Mouse (Mus musculus) liver, embryonic 14.5 days (tissue): ENCODE data around the gene Ing4. TPM values are rescaled to one million over a fixed set of nuclear protein-coding genes. Genes with fewer than 3 reads are reported as not detected.
A peak's percentile ranks its signal among the peaks of the same experiment; 100 is the strongest.

Experiments used
- ATAC-seq: fragments of 200-750 bp; cut with Nextera tagmentation; 2 replicates; pipeline ENCODE4 v1.8.0; 2017; ENCODE audit warnings: moderate number of reproducible peaks, mild to moderate bottlenecking, moderate library complexity; ENCODE audit not compliant: insufficient read depth
- DNase-seq, 3 experiments: peaks; one replicate each; pipeline ENCODE4 v3.0.0-alpha.2; 2012 to 2013; ENCODE audit warnings: low read depth in 3 of 3, low spot score in 3 of 3
- H3K27ac ChIP-seq: fragments of 300-500 bp; sonication (generic); 2 replicates; pipeline ENCODE4 v1.5.1; 2014; ENCODE audit warnings: moderate library complexity, mild to moderate bottlenecking, control low read depth, inconsistent platforms
- H3K27me3 ChIP-seq: fragments of 300-500 bp; sonication (generic); 2 replicates; pipeline ENCODE4 v1.6.1; 2014; ENCODE audit warnings: mild to moderate bottlenecking, low read length, moderate library complexity; ENCODE audit not compliant: control insufficient read depth, insufficient read depth
- H3K36me3 ChIP-seq: fragments of 300-500 bp; sonication (generic); replicated peaks from 2 replicates; pipeline ENCODE4 v1.6.1; 2014; ENCODE audit warnings: low read depth; ENCODE audit not compliant: control insufficient read depth, insufficient read depth
- H3K4me1 ChIP-seq, 2 experiments: fragments of 200-500 bp in 1 of 2; fragments of 300-500 bp in 1 of 2; sonication (generic) in 1 of 2; replicated peaks; 2 replicates each; pipeline ENCODE4 v1.6.1; 2012 to 2014; ENCODE audit warnings: antibody characterized with exemption in 1 of 2, inconsistent platforms in 1 of 2, low read length in 1 of 2; ENCODE audit not compliant: control insufficient read depth in 2 of 2, insufficient read depth in 2 of 2
- H3K4me2 ChIP-seq: fragments of 300-500 bp; sonication (generic); 2 replicates; pipeline ENCODE4 v1.6.1; 2014; ENCODE audit warnings: low read depth, mild to moderate bottlenecking, control low read depth, moderate library complexity
- H3K4me3 ChIP-seq, 2 experiments: fragments of 200-500 bp in 1 of 2; fragments of 300-500 bp in 1 of 2; sonication (generic) in 1 of 2; 2 replicates each; pipeline ENCODE4 v1.5.1; 2012 to 2014; ENCODE audit warnings: low read depth in 2 of 2, low read length in 2 of 2, mild to moderate bottlenecking in 2 of 2, control low read depth in 1 of 2, inconsistent platforms in 1 of 2, moderate library complexity in 1 of 2; ENCODE audit not compliant: insufficient read depth in 1 of 2
- H3K9ac ChIP-seq: fragments of 300-500 bp; sonication (generic); replicated peaks from 2 replicates; pipeline ENCODE4 v1.6.1; 2014; ENCODE audit warnings: mild to moderate bottlenecking, control low read depth, moderate library complexity
- H3K9me3 ChIP-seq: fragments of 300-500 bp; sonication (generic); 2 replicates; pipeline ENCODE4 v1.6.1; 2016; ENCODE audit warnings: low read length, mixed read lengths; ENCODE audit not compliant: control insufficient read depth
- CTCF ChIP-seq: IDR thresholded peaks from 2 replicates; pipeline ENCODE4 v1.5.1; 2016; ENCODE audit warnings: antibody characterized with exemption, low read depth, control low read depth
- EP300 ChIP-seq: IDR thresholded peaks from 2 replicates; pipeline ENCODE4 v1.6.1; 2016; ENCODE audit warnings: antibody characterized with exemption, low read depth
- WGBS: fragments of 180-500 bp; shearing (Covaris S2); extraction: QIAGEN DNeasy Blood & Tissue Kit; methylation state at CpG from one replicate; pipeline ENCODE4 v1.1.7; 2014; ENCODE audit not compliant: insufficient replicate concordance; 5-methylcytosine and 5-hydroxymethylcytosine counted together
- microRNA-seq: library from miRNA; unstranded; fragments of <30 nt; microRNA quantifications from one replicate; pipeline ENCODE4, GENCODE M21; 2016
- polyA plus RNA-seq, 2 experiments: library from polyadenylated mRNA; depleted of rRNA in 1 of 2; stranded (reverse) in 1 of 2; unstranded in 1 of 2; fragments of >200 nt; fragmentation: Nextera tagmentation in 1 of 2; extraction: Ambion mirVana in 1 of 2; gene quantifications; 2 replicates each; pipeline versions ENCODE4 v1.2.1 to v1.2.3; 2012 to 2014

Gene Ing4
- polyA plus RNA-seq, 2 experiments: 17.2 to 17.9 TPM

DNA sequence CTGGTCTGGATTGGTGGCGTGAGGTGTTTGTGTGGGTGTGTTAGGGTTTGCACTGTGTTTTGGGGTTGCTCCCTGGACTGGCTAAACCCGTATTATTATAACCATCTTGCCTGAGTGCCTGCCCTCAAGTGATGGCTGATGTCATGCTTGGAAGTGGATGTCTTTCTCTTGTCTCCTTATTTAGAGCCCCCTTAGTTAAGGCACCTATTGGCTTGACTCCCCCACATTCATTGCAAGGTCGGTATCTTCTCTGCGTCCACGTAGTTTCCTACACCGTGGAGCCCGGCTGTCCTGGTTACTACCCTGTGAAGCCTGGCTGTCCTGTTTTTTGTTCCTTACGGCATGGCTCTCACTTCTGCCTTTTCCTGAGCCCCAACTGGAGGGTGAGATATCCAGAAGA lies 58.4 kb downstream of the Ing4 start:
- 57% methylated on average over 8 of the region's 8 CpGs for WGBS
- Histone ChIP-seq H3K27ac (no peak overlapping the region), H3K9ac (peak overlapping the region; percentile 88), H3K9me3 (no peaks in the 10 kb centered on the region), H3K4me2 (peak overlapping the region; percentile 89), H3K36me3 (peaks cover 44% of the 10 kb centered on the region), H3K4me1 (peaks cover 30 to 32% of the 10 kb centered on the region in 2 experiments), H3K27me3 (no peaks in the 10 kb centered on the region), H3K4me3 (peak overlapping the region; percentile 85 to 88)
- DNase-seq: no peak
- ATAC-seq: no peak
- no peak for TF ChIP-seq CTCF
- TF ChIP-seq EP300: no peak

DNA sequence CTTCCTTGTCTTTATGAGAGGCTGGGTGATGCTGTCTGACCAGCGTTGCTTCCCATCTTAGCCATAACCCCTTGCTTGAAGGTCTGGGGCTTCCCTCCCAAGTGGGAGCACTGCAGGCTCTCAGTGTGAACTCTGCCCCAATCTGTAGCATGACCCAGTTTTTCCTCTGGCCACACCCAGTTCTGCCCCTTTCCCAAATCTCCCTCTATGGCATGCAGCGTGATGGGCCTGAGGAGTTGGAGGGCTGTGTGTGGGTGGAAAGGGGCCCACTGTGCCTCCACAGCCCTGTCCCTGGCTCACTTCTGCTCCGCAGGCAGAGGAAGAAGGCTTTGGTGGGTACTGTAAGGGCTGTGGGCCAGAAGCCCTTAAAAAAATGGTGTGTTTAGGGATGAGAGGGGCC lies 59.0 kb downstream of the Ing4 start:
- 61% methylated on average over 3 of the region's 3 CpGs for WGBS
- no peak overlapping the region for H3K27ac ChIP-seq
- no peaks in the 10 kb centered on the region for H3K9me3 ChIP-seq
- peak overlapping the region; percentile 11 for H3K9ac ChIP-seq
- TF ChIP-seq CTCF (no peak), EP300 (no peak)
- ATAC-seq (no peak), DNase-seq (no peak)
- peak overlapping the region in 1 of 2 experiments; percentile 88; a peak in 3 of 4 replicates for H3K4me3 ChIP-seq
- no peaks in the 10 kb centered on the region for H3K27me3 ChIP-seq
- H3K4me1 ChIP-seq: peaks cover 33 to 34% of the 10 kb centered on the region in 2 experiments
- H3K4me2 ChIP-seq: peak overlapping the region; percentile 89
- peaks cover 48% of the 10 kb centered on the region for H3K36me3 ChIP-seq

Small RNA genes lying within 50 kb of the gene (microRNA-seq; reads per million reads assigned to microRNA genes)
- not detected for gene Mir7045

Other genes with a start within 250 kb of the Ing4 start
- 4.1 and 5.0 TPM in 2 replicates for gene Spsb2, start 231.1 kb upstream of the Ing4 start, polyA plus RNA-seq (2012; rRNA removed)
- 4.7 and 5.0 TPM in 2 replicates for gene Spsb2, start 231.1 kb upstream of the Ing4 start, polyA plus RNA-seq (2014; fragmentation: Nextera tagmentation; extraction: Ambion mirVana)
- 266 and 292 TPM in 2 replicates for gene Tpi1, start 225.5 kb upstream of the Ing4 start, polyA plus RNA-seq (2012; rRNA removed)
- gene Tpi1, start 225.5 kb upstream of the Ing4 start, polyA plus RNA-seq (2014; fragmentation: Nextera tagmentation; extraction: Ambion mirVana): 418 and 420 TPM in 2 replicates
- gene Usp5, start 210.3 kb upstream of the Ing4 start, polyA plus RNA-seq (2012; rRNA removed): 24.4 and 27.6 TPM in 2 replicates
- 38.0 and 42.5 TPM in 2 replicates for gene Usp5, start 210.3 kb upstream of the Ing4 start, polyA plus RNA-seq (2014; fragmentation: Nextera tagmentation; extraction: Ambion mirVana)
- gene Cdca3, start 210.2 kb upstream of the Ing4 start, polyA plus RNA-seq (2012; rRNA removed): 147 and 165 TPM in 2 replicates
- gene Cdca3, start 210.2 kb upstream of the Ing4 start, polyA plus RNA-seq (2014; fragmentation: Nextera tagmentation; extraction: Ambion mirVana): 205 and 206 TPM in 2 replicates
- gene Gnb3, start 199.5 kb upstream of the Ing4 start, polyA plus RNA-seq (2012; rRNA removed): 0.03 and 0.06 TPM in 2 replicates
- 0.23 TPM in 1 of 2 replicates, not detected in the other for gene Gnb3, start 199.5 kb upstream of the Ing4 start, polyA plus RNA-seq (2014; fragmentation: Nextera tagmentation; extraction: Ambion mirVana)
- gene P3h3, start 182.0 kb upstream of the Ing4 start, polyA plus RNA-seq (2012; rRNA removed): 3.2 and 3.5 TPM in 2 replicates
- 0.83 and 0.88 TPM in 2 replicates for gene P3h3, start 182.0 kb upstream of the Ing4 start, polyA plus RNA-seq (2014; fragmentation: Nextera tagmentation; extraction: Ambion mirVana)
- gene Gpr162, start 175.8 kb upstream of the Ing4 start, polyA plus RNA-seq (2012; rRNA removed): 0.03 and 0.18 TPM in 2 replicates
- not detected in 2 replicates for gene Gpr162, start 175.8 kb upstream of the Ing4 start, polyA plus RNA-seq (2014; fragmentation: Nextera tagmentation; extraction: Ambion mirVana)
- gene Cd4, start 151.5 kb upstream of the Ing4 start, polyA plus RNA-seq (2012; rRNA removed): 0.07 and 0.10 TPM in 2 replicates
- 0.03 TPM in 1 of 2 replicates, not detected in the other for gene Cd4, start 151.5 kb upstream of the Ing4 start, polyA plus RNA-seq (2014; fragmentation: Nextera tagmentation; extraction: Ambion mirVana)
- gene Lag3, start 128.1 kb upstream of the Ing4 start, polyA plus RNA-seq (2012; rRNA removed): 0.10 and 0.11 TPM in 2 replicates
- gene Lag3, start 128.1 kb upstream of the Ing4 start, polyA plus RNA-seq (2014; fragmentation: Nextera tagmentation; extraction: Ambion mirVana): 0.17 TPM in 1 of 2 replicates, not detected in the other
- gene Ptms, start 119.7 kb upstream of the Ing4 start, polyA plus RNA-seq (2012; rRNA removed): 109 and 131 TPM in 2 replicates
- 29.7 and 39.7 TPM in 2 replicates for gene Ptms, start 119.7 kb upstream of the Ing4 start, polyA plus RNA-seq (2014; fragmentation: Nextera tagmentation; extraction: Ambion mirVana)
- gene Mlf2, start 108.4 kb upstream of the Ing4 start, polyA plus RNA-seq (2012; rRNA removed): 85.0 and 96.5 TPM in 2 replicates
- 98.1 and 116 TPM in 2 replicates for gene Mlf2, start 108.4 kb upstream of the Ing4 start, polyA plus RNA-seq (2014; fragmentation: Nextera tagmentation; extraction: Ambion mirVana)
- gene Cops7a, start 74.2 kb upstream of the Ing4 start, polyA plus RNA-seq (2012; rRNA removed): 57.8 and 62.6 TPM in 2 replicates
- gene Cops7a, start 74.2 kb upstream of the Ing4 start, polyA plus RNA-seq (2014; fragmentation: Nextera tagmentation; extraction: Ambion mirVana): 51.5 and 52.6 TPM in 2 replicates
- gene Pianp, start 43.1 kb upstream of the Ing4 start, polyA plus RNA-seq (2012; rRNA removed): 0.07 and 0.09 TPM in 2 replicates
- gene Pianp, start 43.1 kb upstream of the Ing4 start, polyA plus RNA-seq (2014; fragmentation: Nextera tagmentation; extraction: Ambion mirVana): not detected in 2 replicates
- 20.2 and 22.2 TPM in 2 replicates for gene Zfp384, start 30.6 kb upstream of the Ing4 start, polyA plus RNA-seq (2012; rRNA removed)
- gene Zfp384, start 30.6 kb upstream of the Ing4 start, polyA plus RNA-seq (2014; fragmentation: Nextera tagmentation; extraction: Ambion mirVana): 2.9 and 3.1 TPM in 2 replicates
- gene Acrbp, start 9.9 kb downstream of the Ing4 start, polyA plus RNA-seq (2012; rRNA removed): 2.1 and 3.1 TPM in 2 replicates
- 1.3 and 2.0 TPM in 2 replicates for gene Acrbp, start 9.9 kb downstream of the Ing4 start, polyA plus RNA-seq (2014; fragmentation: Nextera tagmentation; extraction: Ambion mirVana)
- 1.6 and 1.8 TPM in 2 replicates for gene Lpar5, start 28.2 kb downstream of the Ing4 start, polyA plus RNA-seq (2012; rRNA removed)
- gene Lpar5, start 28.2 kb downstream of the Ing4 start, polyA plus RNA-seq (2014; fragmentation: Nextera tagmentation; extraction: Ambion mirVana): 0.68 and 1.0 TPM in 2 replicates
- gene Chd4, start 56.2 kb downstream of the Ing4 start, polyA plus RNA-seq (2012; rRNA removed): 13.9 and 24.7 TPM in 2 replicates
- 19.7 and 24.3 TPM in 2 replicates for gene Chd4, start 56.2 kb downstream of the Ing4 start, polyA plus RNA-seq (2014; fragmentation: Nextera tagmentation; extraction: Ambion mirVana)
- 18.9 and 24.5 TPM in 2 replicates for gene Nop2, start 92.1 kb downstream of the Ing4 start, polyA plus RNA-seq (2012; rRNA removed)
- gene Nop2, start 92.1 kb downstream of the Ing4 start, polyA plus RNA-seq (2014; fragmentation: Nextera tagmentation; extraction: Ambion mirVana): 33.1 and 33.7 TPM in 2 replicates
- 4.8 and 6.0 TPM in 2 replicates for gene Iffo1, start 105.5 kb downstream of the Ing4 start, polyA plus RNA-seq (2012; rRNA removed)
- gene Iffo1, start 105.5 kb downstream of the Ing4 start, polyA plus RNA-seq (2014; fragmentation: Nextera tagmentation; extraction: Ambion mirVana): 1.8 and 3.7 TPM in 2 replicates
- 1,485 and 1,875 TPM in 2 replicates for gene Gapdh, start 126.7 kb downstream of the Ing4 start, polyA plus RNA-seq (2012; rRNA removed)
- gene Gapdh, start 126.7 kb downstream of the Ing4 start, polyA plus RNA-seq (2014; fragmentation: Nextera tagmentation; extraction: Ambion mirVana): 960 and 1,040 TPM in 2 replicates
- gene Ncapd2, start 151.9 kb downstream of the Ing4 start, polyA plus RNA-seq (2012; rRNA removed): 108 and 148 TPM in 2 replicates
- gene Ncapd2, start 151.9 kb downstream of the Ing4 start, polyA plus RNA-seq (2014; fragmentation: Nextera tagmentation; extraction: Ambion mirVana): 66.8 and 80.4 TPM in 2 replicates
- gene Mrpl51, start 152.0 kb downstream of the Ing4 start, polyA plus RNA-seq (2012; rRNA removed): 22.2 and 50.9 TPM in 2 replicates
- 178 and 182 TPM in 2 replicates for gene Mrpl51, start 152.0 kb downstream of the Ing4 start, polyA plus RNA-seq (2014; fragmentation: Nextera tagmentation; extraction: Ambion mirVana)
- gene Vamp1, start 175.8 kb downstream of the Ing4 start, polyA plus RNA-seq (2012; rRNA removed): 2.8 and 3.5 TPM in 2 replicates
- 0.83 and 0.94 TPM in 2 replicates for gene Vamp1, start 175.8 kb downstream of the Ing4 start, polyA plus RNA-seq (2014; fragmentation: Nextera tagmentation; extraction: Ambion mirVana)
- gene Tapbpl, start 192.1 kb downstream of the Ing4 start, polyA plus RNA-seq (2012; rRNA removed): 4.2 and 5.0 TPM in 2 replicates
- gene Tapbpl, start 192.1 kb downstream of the Ing4 start, polyA plus RNA-seq (2014; fragmentation: Nextera tagmentation; extraction: Ambion mirVana): 4.1 and 4.2 TPM in 2 replicates
- gene Cd27, start 197.2 kb downstream of the Ing4 start, polyA plus RNA-seq (2012; rRNA removed): 0.68 and 0.91 TPM in 2 replicates
- 0.43 and 0.47 TPM in 2 replicates for gene Cd27, start 197.2 kb downstream of the Ing4 start, polyA plus RNA-seq (2014; fragmentation: Nextera tagmentation; extraction: Ambion mirVana)
- not detected in 2 replicates for gene Tuba3a, start 246.3 kb downstream of the Ing4 start, polyA plus RNA-seq (2012; rRNA removed)
- gene Tuba3a, start 246.3 kb downstream of the Ing4 start, polyA plus RNA-seq (2014; fragmentation: Nextera tagmentation; extraction: Ambion mirVana): not detected in 2 replicates